In genomic region chr5:92980393-92980792, GRCm38 (mm10) we compare ENCODE assay signal across 28 mouse cellular contexts.
"Had no signal": no experiment of that assay in that cellular context is flagged by ENCODE, and none has a peak within 500 bp of the region (broad histone marks: within the 10 kb centered on the region; RNA-seq: fewer than 3 reads in every experiment).

No protein-coding gene starts in this region.

- ATAC-seq: liver, embryonic 12.5 days; liver, postnatal 0 days; midbrain, embryonic 13.5 days; midbrain, embryonic 15.5 days; midbrain, embryonic 16.5 days had no signal

- H3K36me3 ChIP-seq: limb, embryonic 10.5 days; limb, embryonic 12.5 days; limb, embryonic 13.5 days; limb, embryonic 15.5 days; liver, embryonic 12.5 days; liver, embryonic 13.5 days; liver, embryonic 15.5 days; lung, embryonic 15.5 days; midbrain, embryonic 10.5 days; midbrain, embryonic 12.5 days; midbrain, embryonic 13.5 days; midbrain, embryonic 15.5 days; neural tube, embryonic 12.5 days; neural tube, embryonic 13.5 days had no signal

- H3K4me3 ChIP-seq: limb, embryonic 10.5 days; limb, embryonic 12.5 days; limb, embryonic 13.5 days; limb, embryonic 15.5 days; liver, embryonic 12.5 days; liver, embryonic 13.5 days; liver, embryonic 15.5 days; lung, embryonic 15.5 days; midbrain, embryonic 10.5 days; midbrain, embryonic 12.5 days; midbrain, embryonic 13.5 days; midbrain, embryonic 15.5 days; neural tube, embryonic 12.5 days; neural tube, embryonic 13.5 days had no signal

- H3K27me3 ChIP-seq: limb, embryonic 12.5 days; limb, embryonic 13.5 days; limb, embryonic 15.5 days; liver, embryonic 12.5 days; liver, embryonic 13.5 days; liver, embryonic 15.5 days; lung, embryonic 15.5 days; midbrain, embryonic 12.5 days; midbrain, embryonic 13.5 days; midbrain, embryonic 15.5 days; neural tube, embryonic 12.5 days; neural tube, embryonic 13.5 days had no signal

- DNase-seq: left cerebral cortex, postnatal 4 days; liver; liver, embryonic 13.5 days; liver, postnatal 0 days; lung, adult 18-20 months; lung, adult 2 months; lung, embryonic 14.5 days; lung, postnatal 10 days; lung, postnatal 14 days; lung, postnatal 36 days; lung, postnatal 4 days; midbrain, embryonic 14.5 days had no signal

- H3K4me2 ChIP-seq: limb, embryonic 12.5 days; limb, embryonic 13.5 days; limb, embryonic 15.5 days; liver, embryonic 11.5 days; liver, embryonic 12.5 days; liver, embryonic 13.5 days; liver, embryonic 15.5 days; lung, embryonic 14.5 days; lung, embryonic 15.5 days; midbrain, embryonic 11.5 days; midbrain, embryonic 12.5 days; midbrain, embryonic 13.5 days; midbrain, embryonic 15.5 days; neural tube, embryonic 12.5 days; neural tube, embryonic 13.5 days had no signal
